8 mouse cellular contexts compared by ENCODE assay signal in the genomic region with DNA sequence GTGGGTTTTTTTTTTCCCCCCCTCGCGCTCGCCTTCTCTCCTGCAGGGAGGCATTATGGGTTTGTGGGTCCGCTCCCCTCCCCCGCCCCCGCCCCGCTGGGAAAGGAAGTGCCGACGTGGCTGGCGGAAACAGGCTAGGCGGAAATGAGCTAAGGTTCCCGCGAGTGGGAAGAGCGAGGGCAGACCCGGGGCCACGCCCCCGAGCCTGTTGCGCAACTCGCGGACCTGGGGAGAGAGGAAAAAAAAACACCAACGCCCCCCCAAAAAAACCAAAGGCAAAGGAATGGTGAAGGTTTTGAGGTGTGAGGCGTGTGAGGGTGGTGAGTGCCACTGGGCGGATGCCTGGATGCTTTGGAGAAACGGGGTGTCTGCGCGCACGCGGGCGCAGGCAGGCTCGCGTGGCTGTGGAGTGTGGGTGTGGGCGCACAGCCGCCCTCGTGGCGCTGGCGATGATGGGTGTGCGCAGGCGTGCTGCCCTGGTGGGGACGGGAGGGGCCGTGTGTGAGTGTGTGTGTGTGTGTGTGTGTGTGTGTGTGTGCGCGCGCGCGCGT. TPM values are rescaled to one million over a fixed set of nuclear protein-coding genes. Genes with fewer than 3 reads are reported as not detected.
A peak's percentile ranks its signal among the peaks of the same experiment; 100 is the strongest.
DNase-seq lines count a peak whose midpoint lies in the region; ATAC-seq lines count a peak whose summit lies in the region.

No protein-coding gene starts in this region.

- peak; percentile 94 for DNase-seq in NIH3T3 (ENCODE audit: low read depth)
- peak; percentile 87 to 89 for DNase-seq in cerebellum, postnatal 10 days
- peak; percentile 76 for DNase-seq in frontal cortex, postnatal 10 days (ENCODE audit: low spot score in 2 of 2)
- DNase-seq in left cerebral cortex, postnatal 36 days (ENCODE audit: low spot score in 2 of 2): peak; percentile 69 to 71
- peak; percentile 78 for DNase-seq in mesoderm, embryonic 11.5 days (ENCODE audit: low read depth, low spot score)
- DNase-seq in skeletal muscle tissue, adult 2 months (ENCODE audit: low read depth, low spot score): peak; percentile 78
- DNase-seq in c-Kit-positive CD71-positive TER-119-positive erythroid progenitor cells, embryonic 14.5 days (ENCODE audit: low spot score): no peak

- no peaks in the 10 kb centered on the region for H3K9me3 ChIP-seq in hindbrain, embryonic 15.5 days

- peak overlapping the region; percentile 95 for H3K27ac ChIP-seq in hindbrain, embryonic 15.5 days (replicated peaks)

- H3K36me3 ChIP-seq in hindbrain, embryonic 15.5 days: no peaks in the 10 kb centered on the region

- peaks cover 7% of the 10 kb centered on the region for H3K4me1 ChIP-seq in hindbrain, embryonic 15.5 days (replicated peaks)

- H3K4me3 ChIP-seq in hindbrain, embryonic 15.5 days: peak overlapping the region; percentile 59

- ATAC-seq in hindbrain, embryonic 15.5 days (ENCODE audit: low FRiP score, low read depth): peak; percentile 80

- H3K4me2 ChIP-seq in hindbrain, embryonic 15.5 days: peak overlapping the region; percentile 59

- no peaks in the 10 kb centered on the region for H3K27me3 ChIP-seq in hindbrain, embryonic 15.5 days

- intact Hi-C loops in left cerebral cortex, postnatal 36 days (cut with DNase I): loop anchor here (1.0 to 10.0 kb wide), 5 partner anchors 75 to 276 kb away; partner anchors contain the start of gene Zcchc18

- 0 out of 2 replicates have a peak overlapping the region, but pooled peaks have one; percentile 39 for H3K9ac ChIP-seq in hindbrain, embryonic 15.5 days

- 30% methylated on average over 44 of the region's 46 CpGs for WGBS in hindbrain, embryonic 15.5 days

RNA-seq across cellular contexts. Expression of gene Morf4l2, which starts 1.8 kb away (rescaled TPM):
- 523 and 538 TPM in 2 replicates for polyA plus RNA-seq in hindbrain, embryonic 15.5 days (2015; fragmentation: Nextera tagmentation; extraction: Ambion mirVana)
- total RNA-seq in left cerebral cortex, postnatal 36 days (2021): 100 to 1,000 TPM; 322 to 343 TPM

RNA-seq across cellular contexts. Expression of gene Tceal1, which starts 33.9 kb away (rescaled TPM):
- polyA plus RNA-seq in hindbrain, embryonic 15.5 days (2015; fragmentation: Nextera tagmentation; extraction: Ambion mirVana): 21.8 and 23.2 TPM in 2 replicates
- total RNA-seq in left cerebral cortex, postnatal 36 days (2021): 10 to 100 TPM; 13.7 to 14.8 TPM

RNA-seq across cellular contexts. Expression of gene Glra4, which starts 38.2 kb away (rescaled TPM):
- 0.09 and 0.13 TPM in 2 replicates for polyA plus RNA-seq in hindbrain, embryonic 15.5 days (2015; fragmentation: Nextera tagmentation; extraction: Ambion mirVana)
- not detected for total RNA-seq in left cerebral cortex, postnatal 36 days (2021)
